Mouse (Mus musculus) midbrain, embryonic 15.5 days (tissue): ENCODE measurements around the gene Trdn. TPM values are rescaled to one million over a fixed set of nuclear protein-coding genes. Genes with fewer than 3 reads are reported as not detected.

ENCODE experiments used
- polyA plus RNA-seq: library from polyadenylated mRNA; unstranded; fragments of >200 nt; fragmentation: Nextera tagmentation; extraction: Ambion mirVana; gene quantifications from 2 replicates; pipeline ENCODE4 v1.2.1, GENCODE M21; 2015

Gene Trdn
- polyA plus RNA-seq, 1 experiment from 2014 or later: 0.17 TPM

Other genes starting within 250 kb of the Trdn start
- gene Nkain2, start 190.1 kb upstream of the Trdn start, polyA plus RNA-seq: 13.5 and 15.4 TPM in 2 replicates